In genomic region chr11:20795466-20795865, GRCm38 (mm10) we compare ENCODE assay signal across 25 mouse cellular contexts.
"Had no signal": no experiment of that assay in that cellular context is flagged by ENCODE, and none has a peak within 500 bp of the region (broad histone marks: within the 10 kb centered on the region; RNA-seq: fewer than 3 reads in every experiment).

No protein-coding gene starts in this region.

- DNase-seq: cerebellum, adult 18-20 months; cerebellum, adult 2 months; cerebellum, adult 8-10 months; cerebellum, adult 9-10 months; cerebellum, adult 9-11 months; cerebellum, postnatal 10 days; cerebellum, postnatal 25 days; cerebellum, postnatal 36 days; embryo, embryonic 11 days; gastrocnemius, adult 2 months; gastrocnemius, postnatal 10 days; gastrocnemius, postnatal 14 days; gastrocnemius, postnatal 25 days; gastrocnemius, postnatal 36 days; heart, adult 18-20 months had no signal

- H3K4me3 ChIP-seq: embryonic facial prominence, embryonic 10.5 days; embryonic facial prominence, embryonic 12.5 days; embryonic facial prominence, embryonic 13.5 days; embryonic facial prominence, embryonic 15.5 days; erythroblast, embryonic 14.5 days; forebrain, embryonic 10.5 days; forebrain, embryonic 12.5 days; forebrain, embryonic 13.5 days; forebrain, embryonic 15.5 days; gastrocnemius, adult 2 months had no signal

- H3K9me3 ChIP-seq: embryonic facial prominence, embryonic 12.5 days; embryonic facial prominence, embryonic 15.5 days; forebrain, embryonic 15.5 days had no signal

- H3K4me2 ChIP-seq: embryonic facial prominence, embryonic 12.5 days; forebrain, embryonic 12.5 days; forebrain, embryonic 13.5 days; forebrain, embryonic 15.5 days had no signal

- H3K36me3 ChIP-seq: embryonic facial prominence, embryonic 10.5 days; embryonic facial prominence, embryonic 12.5 days; embryonic facial prominence, embryonic 13.5 days; embryonic facial prominence, embryonic 15.5 days; forebrain, embryonic 10.5 days; forebrain, embryonic 12.5 days; forebrain, embryonic 15.5 days had no signal

- H3K27ac ChIP-seq: embryonic facial prominence, embryonic 12.5 days; embryonic facial prominence, embryonic 13.5 days; embryonic facial prominence, embryonic 15.5 days; forebrain, embryonic 10.5 days; forebrain, embryonic 12.5 days; forebrain, embryonic 13.5 days; forebrain, embryonic 15.5 days; gastrocnemius, adult 2 months had no signal

- H3K9ac ChIP-seq: embryonic facial prominence, embryonic 12.5 days; embryonic facial prominence, embryonic 13.5 days; embryonic facial prominence, embryonic 15.5 days; forebrain, embryonic 12.5 days; forebrain, embryonic 13.5 days; forebrain, embryonic 15.5 days; forebrain, postnatal 0 days had no signal

- H3K27me3 ChIP-seq: embryonic facial prominence, embryonic 12.5 days; embryonic facial prominence, embryonic 13.5 days; embryonic facial prominence, embryonic 15.5 days; forebrain, embryonic 12.5 days; forebrain, embryonic 15.5 days had no signal
